ENCODE assay signal across 12 mouse cellular contexts in the genomic region with DNA sequence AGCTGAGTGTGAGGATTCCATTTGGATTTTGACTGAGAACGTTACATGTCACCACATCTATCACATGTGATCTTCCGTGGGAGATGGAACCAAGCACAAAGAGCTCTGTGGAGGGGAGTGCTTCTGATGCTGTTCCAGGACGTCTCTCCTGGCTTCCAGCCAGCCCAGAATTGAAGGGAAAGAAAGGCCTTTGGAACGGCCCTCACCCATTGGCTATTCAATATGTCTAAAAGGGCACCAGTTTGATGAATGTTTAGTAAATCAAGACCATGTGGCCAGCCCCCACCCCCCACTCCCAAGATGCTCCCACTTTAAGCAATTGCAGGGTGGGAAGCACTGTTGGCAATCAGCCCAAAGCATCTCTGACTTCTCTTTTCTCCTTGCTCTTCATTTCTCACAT. TPM values are rescaled to one million over a fixed set of nuclear protein-coding genes. Genes with fewer than 3 reads are reported as not detected.
A peak's percentile ranks its signal among the peaks of the same experiment; 100 is the strongest.
DNase-seq lines count a peak whose midpoint lies in the region; ATAC-seq lines count a peak whose summit lies in the region.
"Had no signal": no experiment of that assay in that cellular context is flagged by ENCODE, and none has a peak within 500 bp of the region (broad histone marks: within the 10 kb centered on the region; RNA-seq: fewer than 3 reads in every experiment).

No protein-coding gene starts in this region.

- no peak overlapping the region for H3K4me2 ChIP-seq in forebrain, embryonic 12.5 days
- no peak overlapping the region for H3K4me2 ChIP-seq in forebrain, embryonic 11.5 days (ENCODE audit: low read depth, low read length, severe bottlenecking)
- no peak overlapping the region for H3K4me2 ChIP-seq in midbrain, embryonic 14.5 days (ENCODE audit: low read length)
- H3K4me2 ChIP-seq in midbrain, embryonic 16.5 days (ENCODE audit: low read length) = no peak overlapping the region
- H3K4me2 ChIP-seq in forebrain, embryonic 16.5 days (ENCODE audit: low read length) = no peak overlapping the region
- H3K4me2 ChIP-seq in neural tube, embryonic 14.5 days (ENCODE audit: low read depth, low read length) = no peak overlapping the region

- 0 out of 2 replicates have a peak, but pooled peaks cover 3% of the 10 kb centered on the region for H3K4me1 ChIP-seq in forebrain, embryonic 12.5 days
- H3K4me1 ChIP-seq in forebrain, embryonic 11.5 days (replicated peaks; ENCODE audit: control insufficient read depth, insufficient read depth, low read length) = no peaks in the 10 kb centered on the region
- no peaks in the 10 kb centered on the region for H3K4me1 ChIP-seq in midbrain, embryonic 14.5 days (ENCODE audit: control insufficient read depth, insufficient read depth, low read length)
- H3K4me1 ChIP-seq in midbrain, embryonic 16.5 days (ENCODE audit: control insufficient read depth, insufficient read depth, low read length) = no peaks in the 10 kb centered on the region
- 0 out of 2 replicates have a peak, but pooled peaks cover 3% of the 10 kb centered on the region for H3K4me1 ChIP-seq in forebrain, embryonic 16.5 days (replicated peaks; ENCODE audit: control insufficient read depth, insufficient read depth, low read length)
- H3K4me1 ChIP-seq in neural tube, embryonic 14.5 days (ENCODE audit: control insufficient read depth, insufficient read depth, low read length) = peaks cover 3% of the 10 kb centered on the region; the same call in 1 of the 2 replicates

- no peaks in the 10 kb centered on the region for H3K36me3 ChIP-seq in forebrain, embryonic 12.5 days (replicated peaks)
- H3K36me3 ChIP-seq in forebrain, embryonic 11.5 days (ENCODE audit: control insufficient read depth, insufficient read depth, low read length) = no peaks in the 10 kb centered on the region
- no peaks in the 10 kb centered on the region for H3K36me3 ChIP-seq in midbrain, embryonic 14.5 days (ENCODE audit: control insufficient read depth, insufficient read depth, low read length)
- no peaks in the 10 kb centered on the region for H3K36me3 ChIP-seq in midbrain, embryonic 16.5 days (ENCODE audit: control insufficient read depth, insufficient read depth, low read length)
- no peaks in the 10 kb centered on the region for H3K36me3 ChIP-seq in forebrain, embryonic 16.5 days (ENCODE audit: control insufficient read depth, insufficient read depth)
- H3K36me3 ChIP-seq in neural tube, embryonic 14.5 days (ENCODE audit: control insufficient read depth, insufficient read depth, low read length) = no peaks in the 10 kb centered on the region

- WGBS in forebrain, embryonic 12.5 days = 45% methylated on average over 4 of the region's 4 CpGs
- WGBS in forebrain, embryonic 11.5 days = 63% methylated on average over 4 of the region's 4 CpGs
- WGBS in midbrain, embryonic 14.5 days = 41% methylated on average over 4 of the region's 4 CpGs
- WGBS in midbrain, embryonic 16.5 days = 46% methylated on average over 4 of the region's 4 CpGs
- WGBS in forebrain, embryonic 16.5 days = 19% methylated on average over 4 of the region's 4 CpGs
- 20% methylated on average over 4 of the region's 4 CpGs for WGBS in neural tube, embryonic 14.5 days

- no peak overlapping the region for H3K9ac ChIP-seq in forebrain, embryonic 12.5 days
- no peak overlapping the region for H3K9ac ChIP-seq in forebrain, embryonic 11.5 days (ENCODE audit: low read length)
- H3K9ac ChIP-seq in midbrain, embryonic 14.5 days (replicated peaks; ENCODE audit: low read length) = no peak overlapping the region
- H3K9ac ChIP-seq in midbrain, embryonic 16.5 days (ENCODE audit: low read depth, low read length) = no peak overlapping the region
- no peak overlapping the region for H3K9ac ChIP-seq in forebrain, embryonic 16.5 days (replicated peaks; ENCODE audit: low read depth, low read length)
- no peak overlapping the region for H3K9ac ChIP-seq in neural tube, embryonic 14.5 days (replicated peaks; ENCODE audit: low read depth, low read length)

- peak; percentile 44 for ATAC-seq in forebrain, embryonic 12.5 days (ENCODE audit: low FRiP score)
- ATAC-seq in forebrain, embryonic 11.5 days (replicated peaks; ENCODE audit: low FRiP score) = no peak
- peak; percentile 57; the same call in 1 of the 2 replicates for ATAC-seq in midbrain, embryonic 14.5 days (ENCODE audit: low FRiP score, low TSS enrichment)
- ATAC-seq in midbrain, embryonic 16.5 days = no peak
- ATAC-seq in forebrain, embryonic 16.5 days = peak; percentile 65
- peak; percentile 85 for ATAC-seq in neural tube, embryonic 14.5 days (ENCODE audit: low read depth)

- no peak overlapping the region for H3K4me3 ChIP-seq in forebrain, embryonic 12.5 days (replicated peaks)
- no peak overlapping the region for H3K4me3 ChIP-seq in forebrain, embryonic 11.5 days (ENCODE audit: low read depth, low read length)
- no peak overlapping the region for H3K4me3 ChIP-seq in midbrain, embryonic 14.5 days (replicated peaks; ENCODE audit: low read depth, low read length)
- no peak overlapping the region for H3K4me3 ChIP-seq in midbrain, embryonic 16.5 days (ENCODE audit: low read depth, low read length)
- H3K4me3 ChIP-seq in forebrain, embryonic 16.5 days (replicated peaks; ENCODE audit: low read length) = no peak overlapping the region
- H3K4me3 ChIP-seq in neural tube, embryonic 14.5 days (ENCODE audit: low read depth, low read length) = no peak overlapping the region

- H3K27ac ChIP-seq in forebrain, embryonic 12.5 days = no peak overlapping the region
- no peak overlapping the region for H3K27ac ChIP-seq in forebrain, embryonic 11.5 days (ENCODE audit: low read depth, low read length)
- no peak overlapping the region for H3K27ac ChIP-seq in midbrain, embryonic 14.5 days (replicated peaks; ENCODE audit: low read depth, low read length)
- H3K27ac ChIP-seq in midbrain, embryonic 16.5 days (ENCODE audit: low read length) = no peak overlapping the region
- H3K27ac ChIP-seq in forebrain, embryonic 16.5 days (ENCODE audit: low read length) = no peak overlapping the region
- H3K27ac ChIP-seq in neural tube, embryonic 14.5 days (ENCODE audit: low read depth, low read length) = no peak overlapping the region

- no peak for DNase-seq in forebrain, embryonic 11.5 days (ENCODE audit: low spot score)
- DNase-seq in midbrain, embryonic 14.5 days = peak; percentile 44
- DNase-seq in T-cell, adult 2 months (ENCODE audit: low spot score) = no peak
- DNase-seq in kidney, postnatal 14 days = no peak
- DNase-seq: adrenal gland, adult 8-10 months; gastrocnemius, postnatal 10 days; kidney, adult 2 months; lung, postnatal 4 days had no signal

- no peaks in the 10 kb centered on the region for H3K9me3 ChIP-seq in forebrain, embryonic 12.5 days
- H3K9me3 ChIP-seq in forebrain, embryonic 11.5 days (ENCODE audit: control insufficient read depth, low read length) = no peaks in the 10 kb centered on the region
- H3K9me3 ChIP-seq in midbrain, embryonic 14.5 days (ENCODE audit: control insufficient read depth, low read length) = no peaks in the 10 kb centered on the region
- no peaks in the 10 kb centered on the region for H3K9me3 ChIP-seq in midbrain, embryonic 16.5 days (replicated peaks; ENCODE audit: control insufficient read depth, low read length, poor library complexity, severe bottlenecking)
- H3K9me3 ChIP-seq in forebrain, embryonic 16.5 days (ENCODE audit: control insufficient read depth, low read length) = no peaks in the 10 kb centered on the region
- no peaks in the 10 kb centered on the region for H3K9me3 ChIP-seq in neural tube, embryonic 14.5 days (ENCODE audit: control insufficient read depth, low read length)

- H3K27me3 ChIP-seq in forebrain, embryonic 12.5 days = no peaks in the 10 kb centered on the region
- H3K27me3 ChIP-seq in forebrain, embryonic 11.5 days (ENCODE audit: control insufficient read depth, insufficient read depth, low read length) = no peaks in the 10 kb centered on the region
- no peaks in the 10 kb centered on the region for H3K27me3 ChIP-seq in midbrain, embryonic 14.5 days (ENCODE audit: control insufficient read depth, insufficient read depth, low read length)
- no peaks in the 10 kb centered on the region for H3K27me3 ChIP-seq in midbrain, embryonic 16.5 days (ENCODE audit: control insufficient read depth, insufficient read depth, low read depth, low read length)
- no peaks in the 10 kb centered on the region for H3K27me3 ChIP-seq in forebrain, embryonic 16.5 days (replicated peaks; ENCODE audit: control insufficient read depth, insufficient read depth, low read length)
- no peaks in the 10 kb centered on the region for H3K27me3 ChIP-seq in neural tube, embryonic 14.5 days (ENCODE audit: control insufficient read depth, insufficient read depth, low read length)

RNA-seq across cellular contexts. Expression of a gene that starts 41.7 kb away (rescaled TPM):
- polyA plus RNA-seq in forebrain, embryonic 12.5 days (2016; fragmentation: Nextera tagmentation; extraction: Ambion mirVana) = 19.6 and 20.9 TPM in 2 replicates
- polyA plus RNA-seq in forebrain, embryonic 11.5 days (2014; fragmentation: Nextera tagmentation; extraction: Ambion mirVana) = 20.5 and 21.1 TPM in 2 replicates
- 9.1 and 9.6 TPM in 2 replicates for polyA plus RNA-seq in midbrain, embryonic 14.5 days (2014; fragmentation: Nextera tagmentation; extraction: Ambion mirVana)
- 6.0 and 7.0 TPM in 2 replicates for polyA plus RNA-seq in midbrain, embryonic 16.5 days (2015; fragmentation: Nextera tagmentation; extraction: Ambion mirVana)
- polyA plus RNA-seq in forebrain, embryonic 16.5 days (2015; fragmentation: Nextera tagmentation; extraction: Ambion mirVana) = 8.9 and 12.2 TPM in 2 replicates
- 6.9 and 10.0 TPM in 2 replicates for polyA plus RNA-seq in neural tube, embryonic 14.5 days (2014; fragmentation: Nextera tagmentation; extraction: Ambion mirVana)

Comparison
In these comparisons a context has a peak if more than half of its experiments do, and no peak if none do; other contexts are left out.
1. ATAC-seq: peak in forebrain, embryonic 12.5 days (single experiment), midbrain, embryonic 14.5 days (single experiment), forebrain, embryonic 16.5 days (single experiment) and neural tube, embryonic 14.5 days (single experiment); none in forebrain, embryonic 11.5 days (single experiment) and midbrain, embryonic 16.5 days (single experiment).